14 mouse cellular contexts compared by ENCODE assay signal in the genomic region with DNA sequence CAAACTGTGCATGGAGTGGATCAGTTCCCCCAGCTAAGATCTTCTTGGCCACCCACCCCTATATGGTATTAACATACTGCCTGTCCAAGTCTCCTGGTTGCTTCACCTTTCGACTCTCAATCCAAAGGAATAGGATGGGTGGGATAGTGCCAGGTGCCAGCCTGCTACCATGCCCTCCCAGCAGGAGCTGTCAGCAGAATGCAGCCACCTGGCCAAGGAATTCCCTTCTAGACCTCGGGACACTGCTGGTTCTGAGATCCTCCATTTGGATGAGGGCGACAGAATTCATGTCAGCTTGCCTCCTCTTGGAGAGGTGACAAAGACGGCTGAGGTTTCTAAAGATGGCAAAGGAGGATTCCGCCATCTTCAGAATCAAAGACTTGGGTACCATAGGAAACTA. TPM values are rescaled to one million over a fixed set of nuclear protein-coding genes. Genes with fewer than 3 reads are reported as not detected.
DNase-seq lines count a peak whose midpoint lies in the region; ATAC-seq lines count a peak whose summit lies in the region.
"Had no signal": no experiment of that assay in that cellular context is flagged by ENCODE, and none has a peak within 500 bp of the region (broad histone marks: within the 10 kb centered on the region; RNA-seq: fewer than 3 reads in every experiment).

No protein-coding gene starts in this region.

- DNase-seq in heart, postnatal 14 days = no peak
- peak; percentile 72 for DNase-seq in brain, adult 2 months (ENCODE audit: low read depth, low spot score)
- DNase-seq in cerebellum, adult 9-11 months = peak; percentile 80
- no peak for DNase-seq in spleen, postnatal 4 days (ENCODE audit: low spot score in 2 of 2)
- no peak for DNase-seq in spleen, adult 18-20 months
- no peak for DNase-seq in left cerebral cortex, postnatal 25 days (ENCODE audit: low spot score in 2 of 2)
- DNase-seq: kidney, postnatal 14 days had no signal

- 77% methylated on average over 5 of the region's 5 CpGs for WGBS in heart, embryonic 12.5 days
- WGBS in intestine, embryonic 16.5 days = 81% methylated on average over 5 of the region's 5 CpGs

- intact Hi-C loops in heart, postnatal 14 days (cut with DNase I) = no loop called here
- intact Hi-C loops in left cerebral cortex, postnatal 25 days (cut with DNase I) = no loop called here

- peak overlapping the region; percentile 27; the same call in 1 of the 2 replicates for H3K27ac ChIP-seq in heart, embryonic 12.5 days (ENCODE audit: poor library complexity, severe bottlenecking)
- peak overlapping the region; percentile 39; the same call in 1 of the 2 replicates for H3K27ac ChIP-seq in intestine, embryonic 16.5 days (ENCODE audit: low read length)
- H3K27ac ChIP-seq: left cerebral cortex, adult 2 months; liver, embryonic 15.5 days had no signal

- H3K4me3 ChIP-seq in heart, embryonic 12.5 days = no peak overlapping the region
- no peak overlapping the region for H3K4me3 ChIP-seq in intestine, embryonic 16.5 days (ENCODE audit: low read length)
- H3K4me3 ChIP-seq: left cerebral cortex, adult 2 months; liver, embryonic 15.5 days; megakaryocyte, embryonic 14.5 days; myocyte had no signal

- peaks cover 74% of the 10 kb centered on the region for H3K4me1 ChIP-seq in heart, embryonic 12.5 days (replicated peaks)
- peaks cover 16% of the 10 kb centered on the region; the same call in 1 of the 2 replicates for H3K4me1 ChIP-seq in intestine, embryonic 16.5 days (ENCODE audit: control insufficient read depth, insufficient read depth, low read length)

- no peak overlapping the region for H3K4me2 ChIP-seq in heart, embryonic 12.5 days
- no peak overlapping the region for H3K4me2 ChIP-seq in intestine, embryonic 16.5 days (ENCODE audit: low read depth, low read length)
- H3K4me2 ChIP-seq: liver, embryonic 15.5 days had no signal

- no peak overlapping the region for H3K9ac ChIP-seq in heart, embryonic 12.5 days
- H3K9ac ChIP-seq in intestine, embryonic 16.5 days (ENCODE audit: low read depth, low read length) = no peak overlapping the region
- H3K9ac ChIP-seq: liver, embryonic 15.5 days had no signal

- ATAC-seq in heart, embryonic 12.5 days (ENCODE audit: insufficient number of reproducible peaks, low FRiP score) = no peak
- no peak for ATAC-seq in intestine, embryonic 16.5 days
- ATAC-seq: forebrain, embryonic 16.5 days had no signal

- no peaks in the 10 kb centered on the region for H3K27me3 ChIP-seq in heart, embryonic 12.5 days (replicated peaks)
- no peaks in the 10 kb centered on the region for H3K27me3 ChIP-seq in intestine, embryonic 16.5 days (replicated peaks; ENCODE audit: control insufficient read depth, insufficient read depth, low read length)
- H3K27me3 ChIP-seq: liver, embryonic 15.5 days had no signal

- no peaks in the 10 kb centered on the region for H3K9me3 ChIP-seq in heart, embryonic 12.5 days (replicated peaks)
- H3K9me3 ChIP-seq in intestine, embryonic 16.5 days (ENCODE audit: control insufficient read depth, low read length) = no peaks in the 10 kb centered on the region
- H3K9me3 ChIP-seq: liver, embryonic 15.5 days; megakaryocyte, embryonic 14.5 days had no signal

- 0 out of 2 replicates have a peak, but pooled peaks cover 10% of the 10 kb centered on the region for H3K36me3 ChIP-seq in heart, embryonic 12.5 days
- no peaks in the 10 kb centered on the region for H3K36me3 ChIP-seq in intestine, embryonic 16.5 days (ENCODE audit: control insufficient read depth, insufficient read depth, low read length)

RNA-seq across cellular contexts. Expression of gene Atp2b4, which starts 32.8 kb away (rescaled TPM):
- 24.5 and 29.6 TPM in 2 replicates for polyA plus RNA-seq in heart, embryonic 12.5 days (2016; fragmentation: Nextera tagmentation; extraction: Ambion mirVana)
- total RNA-seq in heart, postnatal 14 days (2021) = 10 to 100 TPM; 29.9 to 32.2 TPM
- 14.8 and 14.9 TPM in 2 replicates for polyA plus RNA-seq in intestine, embryonic 16.5 days (2015; fragmentation: Nextera tagmentation; extraction: Ambion mirVana)
- 100 to 1,000 TPM; 201 to 257 TPM for total RNA-seq in left cerebral cortex, postnatal 25 days (2021)

Comparison
In these comparisons a context has a peak if more than half of its experiments do, and no peak if none do; other contexts are left out.
1. DNase-seq: peak in brain, adult 2 months (single experiment) and cerebellum, adult 9-11 months (single experiment); none in heart, postnatal 14 days (0 of 2), spleen, postnatal 4 days (0 of 2), spleen, adult 18-20 months (0 of 2) and left cerebral cortex, postnatal 25 days (0 of 2).
2. RNA of gene Atp2b4, which starts 32.8 kb away (total RNA-seq): 201 to 257 TPM in left cerebral cortex, postnatal 25 days; 29.9 to 32.2 TPM in heart, postnatal 14 days; every median in the first group is over 4 times any median in the second.